Mouse (Mus musculus): ENCODE data around the gene Med12l. TPM values are rescaled to one million over a fixed set of nuclear protein-coding genes. Genes with fewer than 3 reads are reported as not detected.
A peak's percentile ranks its signal among the peaks of the same experiment; 100 is the strongest.

Gene Med12l
- total and polyA plus RNA-seq, 2 experiments from 2014 or later: 1.2 to 7.1 TPM

- DNase-seq (ENCODE audit: low spot score) (peak; percentile 11), ATAC-seq (ENCODE audit: insufficient read depth, low read depth) (peak; percentile 36; the same call in 1 of the 2 replicates)
- WGBS: 14% methylated on average over 14 of the region's 14 CpGs
- peak overlapping the region; percentile 7 for H3K4me2 ChIP-seq (ENCODE audit: low read depth, low read length)
- H3K27ac ChIP-seq (ENCODE audit: low read depth): no peak overlapping the region
- H3K36me3 ChIP-seq (replicated peaks; ENCODE audit: control insufficient read depth, insufficient read depth, low read length): no peaks in the 10 kb centered on the region
- no peaks in the 10 kb centered on the region for H3K9me3 ChIP-seq (replicated peaks; ENCODE audit: control insufficient read depth, low read length)
- H3K4me1 ChIP-seq (ENCODE audit: control insufficient read depth, insufficient read depth): peaks cover 24% of the 10 kb centered on the region
- no peaks in the 10 kb centered on the region for H3K27me3 ChIP-seq (ENCODE audit: control insufficient read depth, insufficient read depth, low read length)
- H3K4me3 ChIP-seq (ENCODE audit: low read depth, low read length): no peak overlapping the region
- no peak overlapping the region for H3K9ac ChIP-seq (replicated peaks; ENCODE audit: low read depth, low read length)
- TF ChIP-seq EP300 (IDR thresholded peaks at IDR 0.05; ENCODE audit: low read depth) (no peak), CTCF (IDR thresholded peaks at IDR 0.05; ENCODE audit: low read depth) (no peak)
These were observed 19.0 kb downstream of the Med12l start for GRCm38 (mm10) chr3:59024531-59025192.

GRCm38 (mm10) chr3:59025193-59025535, 19.5 kb downstream of the Med12l start:
- H3K9me3 ChIP-seq (replicated peaks; ENCODE audit: control insufficient read depth, low read length): no peaks in the 10 kb centered on the region
- ATAC-seq (ENCODE audit: insufficient read depth, low read depth) (no peak), DNase-seq (ENCODE audit: low spot score) (no peak)
- H3K36me3 ChIP-seq (replicated peaks; ENCODE audit: control insufficient read depth, insufficient read depth, low read length): no peaks in the 10 kb centered on the region
- H3K27ac ChIP-seq (ENCODE audit: low read depth): no peak overlapping the region
- whole genome bisulfite sequencing: 36% methylated on average over 4 of the region's 4 CpGs
- no peak for TF ChIP-seq EP300 (IDR thresholded peaks at IDR 0.05; ENCODE audit: low read depth)
- H3K4me3 ChIP-seq (ENCODE audit: low read depth, low read length): no peak overlapping the region
- peak overlapping the region; percentile 7 for H3K4me2 ChIP-seq (ENCODE audit: low read depth, low read length)
- H3K9ac ChIP-seq (replicated peaks; ENCODE audit: low read depth, low read length): no peak overlapping the region
- no peaks in the 10 kb centered on the region for H3K27me3 ChIP-seq (ENCODE audit: control insufficient read depth, insufficient read depth, low read length)
- peaks cover 24% of the 10 kb centered on the region for H3K4me1 ChIP-seq (ENCODE audit: control insufficient read depth, insufficient read depth)

- Histone ChIP-seq H3K9ac (replicated peaks; ENCODE audit: low read depth, low read length) (no peak overlapping the region), H3K4me1 (ENCODE audit: control insufficient read depth, insufficient read depth) (peaks cover 24% of the 10 kb centered on the region), H3K4me3 (ENCODE audit: low read depth, low read length) (peak overlapping the region; percentile 28), H3K27me3 (ENCODE audit: control insufficient read depth, insufficient read depth, low read length) (no peaks in the 10 kb centered on the region), H3K4me2 (ENCODE audit: low read depth, low read length) (peak overlapping the region; percentile 60), H3K36me3 (replicated peaks; ENCODE audit: control insufficient read depth, insufficient read depth, low read length) (no peaks in the 10 kb centered on the region), H3K27ac (ENCODE audit: low read depth) (peak overlapping the region; percentile 36; the same call in 1 of the 2 replicates), H3K9me3 (replicated peaks; ENCODE audit: control insufficient read depth, low read length) (no peaks in the 10 kb centered on the region)
- DNase-seq (ENCODE audit: low spot score) (no peak), ATAC-seq (ENCODE audit: insufficient read depth, low read depth) (no peak)
- WGBS: 39% methylated on average over 6 of the region's 6 CpGs
- TF ChIP-seq EP300 (IDR thresholded peaks at IDR 0.05; ENCODE audit: low read depth) (no peak), CTCF (IDR thresholded peaks at IDR 0.05; ENCODE audit: low read depth) (no peak)
These were observed 23.1 kb downstream of the Med12l start for GRCm38 (mm10) chr3:59028696-59029095.

GRCm38 (mm10) chr3:59030986-59031385, 25.4 kb downstream of the Med12l start:
- Histone ChIP-seq H3K27me3 (ENCODE audit: control insufficient read depth, insufficient read depth, low read length) (no peaks in the 10 kb centered on the region), H3K4me3 (ENCODE audit: low read depth, low read length) (no peak overlapping the region), H3K36me3 (replicated peaks; ENCODE audit: control insufficient read depth, insufficient read depth, low read length) (no peaks in the 10 kb centered on the region), H3K9me3 (replicated peaks; ENCODE audit: control insufficient read depth, low read length) (no peaks in the 10 kb centered on the region), H3K4me2 (ENCODE audit: low read depth, low read length) (no peak overlapping the region), H3K4me1 (ENCODE audit: control insufficient read depth, insufficient read depth) (peaks cover 20% of the 10 kb centered on the region), H3K9ac (replicated peaks; ENCODE audit: low read depth, low read length) (no peak overlapping the region), H3K27ac (ENCODE audit: low read depth) (no peak overlapping the region)
- WGBS: 61% methylated on average over 4 of the region's 4 CpGs
- DNase-seq (ENCODE audit: low spot score): no peak
- no peak for ATAC-seq (ENCODE audit: insufficient read depth, low read depth)
- TF ChIP-seq EP300 (IDR thresholded peaks at IDR 0.05; ENCODE audit: low read depth) (no peak), CTCF (IDR thresholded peaks at IDR 0.05; ENCODE audit: low read depth) (no peak)

GRCm38 (mm10) chr3:59041487-59041886, 35.9 kb downstream of the Med12l start:
- no peak for TF ChIP-seq CTCF (IDR thresholded peaks at IDR 0.05; ENCODE audit: low read depth)
- TF ChIP-seq EP300 (IDR thresholded peaks at IDR 0.05; ENCODE audit: low read depth): no peak
- DNase-seq (ENCODE audit: low spot score) (no peak), ATAC-seq (ENCODE audit: insufficient read depth, low read depth) (no peak)
- H3K9ac ChIP-seq (replicated peaks; ENCODE audit: low read depth, low read length): no peak overlapping the region
- 92% methylated on average over 6 of the region's 6 CpGs for WGBS
- no peak overlapping the region for H3K4me2 ChIP-seq (ENCODE audit: low read depth, low read length)
- no peak overlapping the region for H3K4me3 ChIP-seq (ENCODE audit: low read depth, low read length)
- no peaks in the 10 kb centered on the region for H3K27me3 ChIP-seq (ENCODE audit: control insufficient read depth, insufficient read depth, low read length)
- no peaks in the 10 kb centered on the region; the same call in 1 of the 2 replicates for H3K36me3 ChIP-seq (replicated peaks; ENCODE audit: control insufficient read depth, insufficient read depth, low read length)
- H3K9me3 ChIP-seq (replicated peaks; ENCODE audit: control insufficient read depth, low read length): no peaks in the 10 kb centered on the region
- H3K27ac ChIP-seq (ENCODE audit: low read depth): no peak overlapping the region
- no peaks in the 10 kb centered on the region for H3K4me1 ChIP-seq (ENCODE audit: control insufficient read depth, insufficient read depth)
